Mouse (Mus musculus): ENCODE data around the gene Foxk1. TPM values are rescaled to one million over a fixed set of nuclear protein-coding genes. Genes with fewer than 3 reads are reported as not detected.
A peak's percentile ranks its signal among the peaks of the same experiment; 100 is the strongest.

Foxk1 gene
- polyA plus RNA-seq, 1 experiment from 2014 or later = 5.9 TPM

DNA sequence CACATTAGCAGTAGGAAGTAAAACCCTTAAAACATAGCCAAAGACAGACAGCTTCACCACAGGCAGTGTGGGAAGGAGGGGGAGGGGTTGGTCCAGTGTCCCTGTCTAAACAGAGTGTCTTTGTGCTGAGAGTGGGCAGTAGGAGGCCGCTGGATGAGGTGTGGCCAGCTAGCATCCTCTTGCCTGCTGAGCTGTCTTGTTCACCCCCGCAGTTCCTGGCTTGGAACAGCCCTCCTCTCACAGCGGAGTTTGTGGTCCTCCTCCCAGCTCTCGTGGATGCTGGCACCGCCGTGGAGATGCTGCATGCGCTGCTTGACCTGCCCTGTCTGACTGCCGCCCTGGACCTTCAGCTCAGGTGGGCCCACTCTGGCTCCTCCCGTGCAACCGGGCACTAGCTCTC is 72.4 kb downstream of the Foxk1 start:
- ATAC-seq (ENCODE audit: low FRiP score) (0 out of 2 replicates have a peak, but pooled peaks have one; percentile 33), DNase-seq (ENCODE audit: low spot score) (no peak)
- 64% methylated on average over 10 of the region's 10 CpGs for WGBS
- Histone ChIP-seq H3K27ac (no peak overlapping the region), H3K4me3 (replicated peaks; ENCODE audit: low read length) (no peak overlapping the region), H3K27me3 (ENCODE audit: control insufficient read depth, insufficient read depth, low read length) (no peaks in the 10 kb centered on the region), H3K9me3 (ENCODE audit: control insufficient read depth, low read length) (no peaks in the 10 kb centered on the region), H3K36me3 (replicated peaks; ENCODE audit: control insufficient read depth, insufficient read depth) (peaks cover 32% of the 10 kb centered on the region; the same call in 1 of the 2 replicates), H3K9ac (no peak overlapping the region), H3K4me1 (replicated peaks; ENCODE audit: control insufficient read depth, insufficient read depth, low read length) (no peaks in the 10 kb centered on the region), H3K4me2 (replicated peaks) (no peak overlapping the region)

GRCm38 (mm10) chr5:142475669-142476068 is 74.4 kb downstream of the Foxk1 start:
- Histone ChIP-seq H3K27ac (no peak overlapping the region), H3K4me2 (replicated peaks) (no peak overlapping the region), H3K4me3 (replicated peaks; ENCODE audit: low read length) (no peak overlapping the region), H3K27me3 (ENCODE audit: control insufficient read depth, insufficient read depth, low read length) (no peaks in the 10 kb centered on the region), H3K9me3 (ENCODE audit: control insufficient read depth, low read length) (no peaks in the 10 kb centered on the region), H3K9ac (no peak overlapping the region), H3K4me1 (replicated peaks; ENCODE audit: control insufficient read depth, insufficient read depth, low read length) (no peaks in the 10 kb centered on the region), H3K36me3 (replicated peaks; ENCODE audit: control insufficient read depth, insufficient read depth) (peaks cover 17% of the 10 kb centered on the region; the same call in 1 of the 2 replicates)
- no peak for ATAC-seq (ENCODE audit: low FRiP score)
- DNase-seq (ENCODE audit: low spot score) = no peak
- WGBS = 82% methylated on average over 7 of the region's 7 CpGs

DNA sequence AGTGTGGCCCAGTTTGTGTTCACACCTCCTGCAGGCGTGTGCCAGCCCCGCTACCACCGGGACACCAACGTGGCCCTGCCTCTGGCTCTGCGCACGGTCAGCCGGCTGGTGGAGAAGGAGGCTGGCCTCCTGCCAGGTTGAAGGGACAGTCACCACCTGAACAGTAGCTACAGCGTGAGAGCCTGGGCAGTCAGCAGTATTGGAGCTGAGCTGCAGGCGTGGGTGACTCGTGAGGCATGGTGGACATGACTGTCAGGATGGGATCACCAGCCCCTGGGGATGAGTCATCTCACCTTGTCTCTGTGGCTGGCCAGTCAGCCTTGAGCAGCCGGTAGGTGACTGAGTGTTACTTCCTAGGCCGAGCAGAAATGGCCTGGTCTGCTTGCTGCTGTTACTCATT is 76.0 kb downstream of the Foxk1 start:
- H3K9ac ChIP-seq = no peak overlapping the region
- 87% methylated on average over 12 of the region's 12 CpGs for WGBS
- no peak for DNase-seq (ENCODE audit: low spot score)

DNA sequence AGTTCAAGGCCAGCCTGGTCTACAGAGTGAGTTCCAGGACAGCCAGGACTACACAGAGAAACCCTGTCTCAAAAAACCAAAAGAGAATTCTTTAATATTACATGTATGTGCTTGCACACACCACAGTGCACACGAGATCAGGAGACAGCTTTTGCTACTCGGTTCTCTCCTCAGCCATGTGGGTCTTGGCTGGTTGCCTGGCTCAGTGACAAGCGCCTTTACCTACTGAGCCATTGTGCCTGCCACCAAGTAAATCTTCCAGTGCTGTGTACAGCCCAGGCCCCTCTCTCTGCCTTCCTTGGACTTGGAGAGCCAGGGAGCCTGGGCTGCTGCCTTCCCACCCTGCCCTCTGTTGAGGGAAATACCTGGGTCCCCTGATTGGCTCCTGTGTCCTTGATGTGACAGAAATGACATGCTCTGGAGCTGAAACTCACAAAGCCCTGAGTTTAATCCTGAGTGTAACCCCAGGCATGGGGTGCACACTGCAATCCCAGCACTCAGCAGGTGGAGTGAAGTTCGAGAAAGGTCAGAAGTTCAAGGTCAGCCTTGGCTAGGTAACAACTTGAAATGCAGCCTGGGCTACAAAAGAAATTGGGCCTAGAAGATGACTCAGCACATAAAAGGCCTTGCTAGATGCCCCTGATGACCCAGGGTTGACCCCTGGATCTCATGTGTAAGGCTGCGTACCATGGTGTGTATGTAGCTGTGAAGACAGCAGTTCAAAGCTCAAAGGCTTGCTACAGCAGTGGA is 76.7 kb downstream of the Foxk1 start:
- Histone ChIP-seq H3K4me3 (replicated peaks; ENCODE audit: low read length) (no peak overlapping the region), H3K4me2 (replicated peaks) (no peak overlapping the region), H3K9ac (no peak overlapping the region), H3K4me1 (replicated peaks; ENCODE audit: control insufficient read depth, insufficient read depth, low read length) (no peaks in the 10 kb centered on the region), H3K27ac (no peak overlapping the region), H3K36me3 (replicated peaks; ENCODE audit: control insufficient read depth, insufficient read depth) (peaks cover 14% of the 10 kb centered on the region; the same call in 1 of the 2 replicates), H3K9me3 (ENCODE audit: control insufficient read depth, low read length) (no peaks in the 10 kb centered on the region), H3K27me3 (ENCODE audit: control insufficient read depth, insufficient read depth, low read length) (no peaks in the 10 kb centered on the region)
- ATAC-seq (ENCODE audit: low FRiP score) = no peak
- WGBS = 83% methylated on average over 5 of the region's 5 CpGs
- no peak for DNase-seq (ENCODE audit: low spot score)

More for the DNA sequence above, 76.0 kb downstream of the Foxk1 start:
- Histone ChIP-seq H3K27ac (no peak overlapping the region), H3K27me3 (ENCODE audit: control insufficient read depth, insufficient read depth, low read length) (no peaks in the 10 kb centered on the region), H3K9me3 (ENCODE audit: control insufficient read depth, low read length) (no peaks in the 10 kb centered on the region), H3K36me3 (replicated peaks; ENCODE audit: control insufficient read depth, insufficient read depth) (peaks cover 14% of the 10 kb centered on the region; the same call in 1 of the 2 replicates), H3K4me2 (replicated peaks) (no peak overlapping the region), H3K4me3 (replicated peaks; ENCODE audit: low read length) (no peak overlapping the region), H3K4me1 (replicated peaks; ENCODE audit: control insufficient read depth, insufficient read depth, low read length) (no peaks in the 10 kb centered on the region)
- no peak for ATAC-seq (ENCODE audit: low FRiP score)

DNA sequence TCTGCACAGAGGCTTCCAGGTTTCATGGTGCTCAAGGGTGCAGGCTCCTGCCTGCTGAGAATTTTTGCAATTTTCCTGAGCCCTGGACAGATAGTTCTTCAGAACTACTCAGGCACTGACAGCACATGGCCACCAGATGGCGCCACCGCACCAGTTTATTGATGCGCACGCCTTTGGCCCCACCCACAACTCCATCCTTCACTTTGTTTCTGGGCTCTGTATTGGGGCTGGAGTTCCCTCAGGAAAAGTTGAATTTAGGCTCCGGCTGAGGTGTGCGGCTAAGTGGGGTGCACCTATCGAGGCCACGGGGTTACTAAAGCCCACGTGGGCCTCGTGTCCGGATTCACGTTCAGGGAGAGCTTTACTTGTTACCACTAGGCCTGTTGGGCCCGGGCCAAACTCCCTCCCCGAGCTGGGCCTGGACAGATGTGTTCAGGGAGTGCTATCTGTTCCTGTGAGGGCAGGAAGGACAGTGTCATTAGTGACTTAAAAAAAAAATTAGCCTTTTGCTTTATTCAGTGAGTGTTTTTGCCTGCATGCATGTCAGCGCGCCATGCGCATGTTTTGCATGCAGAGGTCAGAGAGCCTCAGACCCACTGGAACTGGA is 77.6 kb downstream of the Foxk1 start:
- Histone ChIP-seq H3K27me3 (ENCODE audit: control insufficient read depth, insufficient read depth, low read length) (no peaks in the 10 kb centered on the region), H3K4me2 (replicated peaks) (0 out of 2 replicates have a peak overlapping the region, but pooled peaks have one; percentile 21), H3K4me1 (replicated peaks; ENCODE audit: control insufficient read depth, insufficient read depth, low read length) (no peaks in the 10 kb centered on the region), H3K9ac (no peak overlapping the region), H3K9me3 (ENCODE audit: control insufficient read depth, low read length) (no peaks in the 10 kb centered on the region), H3K27ac (no peak overlapping the region), H3K4me3 (replicated peaks; ENCODE audit: low read length) (no peak overlapping the region), H3K36me3 (replicated peaks; ENCODE audit: control insufficient read depth, insufficient read depth) (peaks cover 12% of the 10 kb centered on the region; the same call in 1 of the 2 replicates)
- WGBS = 32% methylated on average over 17 of the region's 17 CpGs
- DNase-seq (ENCODE audit: low spot score) (peak; percentile 90), ATAC-seq (ENCODE audit: low FRiP score) (peak; percentile 46; the same call in 1 of the 2 replicates)

DNA sequence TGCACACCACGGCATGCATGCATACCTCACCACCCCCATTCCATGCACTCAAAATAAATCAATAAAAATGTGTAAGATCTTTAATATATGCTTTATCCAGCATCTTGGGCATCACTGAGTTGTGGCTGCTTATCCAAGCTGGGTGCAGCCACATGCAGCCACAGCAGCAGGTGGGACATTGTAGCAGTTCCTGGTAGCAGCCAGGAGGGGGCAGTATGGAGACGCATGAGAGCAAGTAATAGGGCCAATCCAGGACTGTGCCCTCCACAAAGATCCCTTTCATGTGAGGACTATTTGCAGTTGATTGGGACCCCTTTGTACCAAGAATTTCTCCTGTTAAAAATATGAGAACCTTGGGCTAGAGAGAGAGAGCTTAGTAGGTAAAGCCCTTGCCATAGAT is 81.2 kb downstream of the Foxk1 start:
- 67% methylated on average over 2 of the region's 2 CpGs for WGBS
- Histone ChIP-seq H3K27ac (no peak overlapping the region), H3K9me3 (ENCODE audit: control insufficient read depth, low read length) (no peaks in the 10 kb centered on the region), H3K4me1 (replicated peaks; ENCODE audit: control insufficient read depth, insufficient read depth, low read length) (no peaks in the 10 kb centered on the region), H3K4me3 (replicated peaks; ENCODE audit: low read length) (no peak overlapping the region), H3K9ac (no peak overlapping the region), H3K4me2 (replicated peaks) (no peak overlapping the region), H3K27me3 (ENCODE audit: control insufficient read depth, insufficient read depth, low read length) (no peaks in the 10 kb centered on the region), H3K36me3 (replicated peaks; ENCODE audit: control insufficient read depth, insufficient read depth) (peaks cover 14% of the 10 kb centered on the region; the same call in 1 of the 2 replicates)
- DNase-seq (ENCODE audit: low spot score) (no peak), ATAC-seq (ENCODE audit: low FRiP score) (no peak)

- Histone ChIP-seq H3K9ac (no peak overlapping the region), H3K27me3 (ENCODE audit: control insufficient read depth, insufficient read depth, low read length) (no peaks in the 10 kb centered on the region), H3K4me2 (replicated peaks) (no peak overlapping the region), H3K4me3 (replicated peaks; ENCODE audit: low read length) (no peak overlapping the region), H3K9me3 (ENCODE audit: control insufficient read depth, low read length) (no peaks in the 10 kb centered on the region), H3K27ac (no peak overlapping the region), H3K36me3 (replicated peaks; ENCODE audit: control insufficient read depth, insufficient read depth) (peaks cover 18% of the 10 kb centered on the region; the same call in 1 of the 2 replicates), H3K4me1 (replicated peaks; ENCODE audit: control insufficient read depth, insufficient read depth, low read length) (no peaks in the 10 kb centered on the region)
- WGBS = 93% methylated on average over 5 of the region's 5 CpGs
- DNase-seq (ENCODE audit: low spot score) = no peak
- ATAC-seq (ENCODE audit: low FRiP score) = no peak
These were observed 82.3 kb downstream of the Foxk1 start for GRCm38 (mm10) chr5:142483581-142483980.

DNA sequence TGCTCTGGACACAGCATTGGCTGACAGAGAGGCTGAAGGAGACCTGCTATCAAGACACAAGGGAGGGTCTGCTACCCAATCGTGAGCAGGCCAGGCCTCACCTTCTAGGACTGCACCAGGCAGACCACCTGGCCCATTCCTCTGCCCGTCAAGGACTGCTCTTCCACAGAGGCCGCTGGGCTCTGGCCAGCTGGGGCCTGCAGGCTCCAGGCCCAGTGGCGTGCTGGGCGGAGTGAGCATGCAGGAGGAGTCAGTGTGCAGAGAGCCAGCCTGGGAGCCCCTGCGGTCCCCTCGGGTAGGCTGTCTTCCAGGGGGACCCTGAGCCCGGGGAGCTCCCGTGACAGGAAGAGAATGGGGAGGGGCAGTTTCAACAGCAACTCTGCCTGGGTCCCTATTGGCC is 85.4 kb downstream of the Foxk1 start:
- no peak for ATAC-seq (ENCODE audit: low FRiP score)
- no peak overlapping the region for H3K4me2 ChIP-seq (replicated peaks)
- no peak for DNase-seq (ENCODE audit: low spot score)
- no peak overlapping the region for H3K27ac ChIP-seq
- WGBS = 67% methylated on average over 9 of the region's 9 CpGs
- peaks cover 18% of the 10 kb centered on the region; the same call in 1 of the 2 replicates for H3K36me3 ChIP-seq (replicated peaks; ENCODE audit: control insufficient read depth, insufficient read depth)
- no peaks in the 10 kb centered on the region for H3K9me3 ChIP-seq (ENCODE audit: control insufficient read depth, low read length)
- no peak overlapping the region for H3K9ac ChIP-seq
- no peaks in the 10 kb centered on the region for H3K4me1 ChIP-seq (replicated peaks; ENCODE audit: control insufficient read depth, insufficient read depth, low read length)
- no peaks in the 10 kb centered on the region for H3K27me3 ChIP-seq (ENCODE audit: control insufficient read depth, insufficient read depth, low read length)
- no peak overlapping the region for H3K4me3 ChIP-seq (replicated peaks; ENCODE audit: low read length)

DNA sequence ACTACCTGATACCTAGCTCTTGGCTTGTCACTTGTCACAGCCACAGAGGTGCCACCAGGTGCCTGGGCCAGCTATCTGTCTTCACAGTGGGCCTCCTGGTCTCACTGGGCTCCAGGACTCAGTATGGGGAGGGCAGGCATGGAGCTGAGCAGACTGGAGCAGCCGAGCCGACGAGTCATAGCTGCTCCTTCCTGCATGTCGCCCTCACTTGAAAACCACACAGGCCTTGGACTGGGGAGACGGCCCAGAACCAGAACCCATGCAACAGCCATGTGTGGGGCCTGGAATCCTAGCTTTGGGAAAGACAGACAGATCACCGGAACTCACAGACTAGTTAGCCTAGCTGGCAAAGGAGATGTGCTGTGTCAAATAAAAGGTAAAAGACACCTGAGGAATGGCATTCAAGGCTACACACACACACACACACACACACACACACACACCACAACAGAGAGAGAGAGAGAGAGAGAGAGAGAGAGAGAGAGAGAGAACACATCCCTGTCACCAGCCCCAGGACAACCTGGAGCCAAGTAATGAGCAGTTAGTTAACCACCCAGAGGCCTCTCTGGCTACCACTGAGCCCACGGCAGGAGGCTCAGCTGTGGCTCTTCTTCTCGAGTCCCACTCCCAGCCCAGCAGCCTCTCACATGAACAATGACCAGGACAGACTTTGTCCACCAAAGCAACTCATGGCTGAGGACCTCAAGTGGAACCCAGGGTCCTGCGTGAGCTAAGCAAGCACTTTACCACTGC is 88.8 kb downstream of the Foxk1 start:
- H3K27me3 ChIP-seq (ENCODE audit: control insufficient read depth, insufficient read depth, low read length) = no peaks in the 10 kb centered on the region
- DNase-seq (ENCODE audit: low spot score) = no peak
- no peak overlapping the region for H3K9ac ChIP-seq
- no peak overlapping the region for H3K4me2 ChIP-seq (replicated peaks)
- H3K36me3 ChIP-seq (replicated peaks; ENCODE audit: control insufficient read depth, insufficient read depth) = peaks cover 11% of the 10 kb centered on the region; the same call in 1 of the 2 replicates
- H3K9me3 ChIP-seq (ENCODE audit: control insufficient read depth, low read length) = no peaks in the 10 kb centered on the region
- no peaks in the 10 kb centered on the region for H3K4me1 ChIP-seq (replicated peaks; ENCODE audit: control insufficient read depth, insufficient read depth, low read length)
- WGBS = 82% methylated on average over 9 of the region's 9 CpGs
- no peak overlapping the region for H3K4me3 ChIP-seq (replicated peaks; ENCODE audit: low read length)
- H3K27ac ChIP-seq = no peak overlapping the region
- no peak for ATAC-seq (ENCODE audit: low FRiP score)
